Mouse (Mus musculus) gastrocnemius, adult 2 months (tissue): ENCODE data around the gene Siglech. TPM values are rescaled to one million over a fixed set of nuclear protein-coding genes. Genes with fewer than 3 reads are reported as not detected.

ENCODE experiments used
- DNase-seq: peaks from one replicate; pipeline ENCODE4 v3.0.0; 2022
- H3K27ac ChIP-seq: fragments of 200-600 bp; 2 replicates; pipeline ENCODE4 v1.8.1; 2022; ENCODE audit warnings: mild to moderate bottlenecking
- H3K4me3 ChIP-seq: fragments of 200-600 bp; 2 replicates; pipeline ENCODE4 v1.8.1; 2022; ENCODE audit warnings: mild to moderate bottlenecking, moderate library complexity
- CTCF ChIP-seq: fragments of 200-600 bp; IDR thresholded peaks from 2 replicates; pipeline ENCODE4 v1.8.1; 2022; ENCODE audit warnings: antibody characterized with exemption, mild to moderate bottlenecking, moderate library complexity
- intact Hi-C: fragments of 180-260 bp; cut with DNase I; formaldehyde crosslinking; loops from one replicate; pipeline ENCODE4 v1.15.1; 2025
- total RNA-seq, 2 experiments: library from RNA; stranded (reverse); gene quantifications; 2 replicates each; pipeline ENCODE4 v1.2.3; 2021

Siglech gene
- total RNA-seq, 2 experiments from 2014 or later = 0.22 TPM; not detected in 1

GRCm38 (mm10) chr7:55792280-55792679 lies 24.3 kb downstream of the Siglech start:
- Histone ChIP-seq H3K4me3 (no peak overlapping the region), H3K27ac (no peak overlapping the region)
- TF ChIP-seq CTCF = no peak
- intact Hi-C loops = loop anchor here (5.0 to 10.0 kb wide), 2 partner anchors 50 to 253 kb away; partner anchors contain the start of gene Cyfip1
- no peak for DNase-seq

DNA sequence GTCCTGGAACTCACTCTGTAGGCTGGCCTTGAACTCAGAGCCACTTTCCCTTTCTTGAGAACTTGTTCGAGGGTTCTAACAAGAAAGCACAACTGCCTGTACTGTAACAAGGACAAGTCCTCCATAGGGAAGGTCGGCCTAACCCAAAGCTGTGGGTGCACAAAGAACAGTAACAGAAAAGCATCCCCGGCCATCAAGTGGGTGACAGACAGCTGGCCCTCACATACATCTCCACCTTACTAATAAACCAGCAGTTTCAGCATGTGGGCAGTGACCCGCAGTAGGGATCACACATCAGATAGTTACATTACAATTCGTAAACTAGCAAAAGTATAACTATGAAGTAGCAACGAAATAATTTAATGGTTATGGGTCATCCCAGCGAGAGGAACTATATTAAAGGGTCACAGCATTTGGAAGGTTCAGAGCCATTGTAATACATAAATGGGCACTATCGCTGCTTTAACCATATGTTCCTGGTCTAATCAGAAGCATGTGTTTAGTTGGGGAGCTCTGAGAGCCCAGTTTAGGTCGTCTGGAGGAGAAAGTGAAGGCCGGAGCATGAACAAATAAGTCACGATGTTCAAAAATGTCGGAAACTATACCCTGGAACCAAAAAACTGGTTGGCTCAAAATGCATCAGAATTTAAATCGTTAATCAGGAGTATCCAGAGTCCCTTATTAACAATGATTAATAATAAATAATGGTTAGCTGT lies 25.4 kb downstream of the Siglech start:
- peak overlapping the region; percentile 89 for H3K27ac ChIP-seq
- DNase-seq = no peak
- intact Hi-C loops = loop anchor here (5.0 to 10.0 kb wide), 2 partner anchors 49 to 251 kb away; partner anchors contain the start of gene Cyfip1
- H3K4me3 ChIP-seq = peak overlapping the region; percentile 81
- TF ChIP-seq CTCF = no peak

- H3K4me3 ChIP-seq = peak within 1 kb of the TSS; percentile 81
- no peak for TF ChIP-seq CTCF
- intact Hi-C loops = loop anchor here (5.0 to 10.0 kb wide), 2 partner anchors 48 to 251 kb away; partner anchors contain the start of gene Cyfip1
Observed at GRCm38 (mm10) chr7:55793952-55794603, 26.1 kb downstream of the Siglech start, which contains the start of gene Tubgcp5. Gene Tubgcp5, plus strand, starts transcription at chr7:55794154.

DNA sequence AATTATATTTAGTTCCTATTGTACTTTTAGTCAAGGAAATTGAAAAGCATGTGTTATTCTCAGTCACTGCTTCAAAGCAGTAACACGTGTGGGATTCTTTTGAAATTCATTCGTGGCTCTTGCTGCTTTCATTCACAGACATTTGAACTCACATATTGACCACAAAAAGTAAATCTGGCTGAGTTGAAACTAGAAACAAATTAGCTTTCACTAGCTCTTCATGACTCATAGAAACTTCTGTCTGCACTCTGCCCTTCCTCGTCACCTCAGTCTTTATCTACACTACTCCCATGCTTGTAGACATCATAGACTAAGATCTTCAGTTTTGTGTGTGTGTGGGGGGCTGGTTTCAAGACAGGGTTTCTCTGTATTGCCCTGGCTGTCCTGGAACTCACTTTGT lies 32.0 kb downstream of the Siglech start:
- no peak for TF ChIP-seq CTCF
- H3K4me3 ChIP-seq = no peak overlapping the region
- intact Hi-C loops = loop anchor here (10.0 kb wide), 1 partner anchor 245 kb away; no protein-coding TSS in a partner anchor

More at GRCm38 (mm10) chr7:55793952-55794603, 26.1 kb downstream of the Siglech start, which contains the start of gene Tubgcp5:
- peak; percentile 98 for DNase-seq
- peak within 1 kb of the TSS; percentile 89 for H3K27ac ChIP-seq

DNA sequence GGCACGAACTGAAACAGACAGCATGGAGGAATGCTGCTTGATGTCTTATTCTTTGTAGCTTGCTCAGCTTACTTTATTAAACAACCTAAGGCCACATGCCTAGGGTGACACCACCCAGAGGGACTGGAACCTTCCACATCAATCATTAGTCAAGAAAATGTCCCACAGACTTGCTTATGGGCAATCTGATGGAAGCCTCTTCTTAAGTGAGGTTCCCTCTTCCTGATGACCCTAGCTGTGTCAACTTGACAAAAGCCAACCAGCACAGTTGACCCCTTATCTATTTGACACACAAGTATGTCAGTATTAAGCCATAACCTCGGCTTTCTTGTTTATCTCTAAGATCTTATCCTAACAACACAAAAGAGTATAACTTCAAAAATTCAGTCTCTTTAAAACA lies 42.0 kb downstream of the Siglech start:
- Histone ChIP-seq H3K4me3 (no peak overlapping the region), H3K27ac (no peak overlapping the region)
- no peak for TF ChIP-seq CTCF
- DNase-seq = no peak
- intact Hi-C loops = loop anchor here (5.0 kb wide), 1 partner anchor 412 kb away; no protein-coding TSS in a partner anchor

More for the DNA sequence above, 32.0 kb downstream of the Siglech start:
- no peak overlapping the region for H3K27ac ChIP-seq
- DNase-seq = no peak

GRCm38 (mm10) chr7:55824468-55824867 lies 56.5 kb downstream of the Siglech start:
- no peak overlapping the region for H3K4me3 ChIP-seq
- no peak for DNase-seq
- intact Hi-C loops = no loop called here
- no peak for TF ChIP-seq CTCF
- no peak overlapping the region for H3K27ac ChIP-seq

- DNase-seq = no peak
- H3K4me3 ChIP-seq = no peak overlapping the region
- TF ChIP-seq CTCF = no peak
- intact Hi-C loops = loop anchor here (5.0 kb wide), 1 partner anchor 95 kb away; no protein-coding TSS in a partner anchor
- H3K27ac ChIP-seq = no peak overlapping the region
Observed at GRCm38 (mm10) chr7:55827551-55827950, 59.6 kb downstream of the Siglech start.

Other genes with a start within 250 kb of the Siglech start
- 10 to 100 TPM; 10.0 to 11.5 TPM for gene Tubgcp5, start 26.0 kb downstream of the Siglech start, total RNA-seq
- gene Cyfip1, start 73.6 kb downstream of the Siglech start, total RNA-seq = 10 to 100 TPM; 18.6 to 27.2 TPM
- 10 to 100 TPM; 31.7 to 32.6 TPM for gene Nipa2, start 194.3 kb downstream of the Siglech start, total RNA-seq